ENCODE assay signal across 17 mouse cellular contexts in genomic region chr14:16964717-16965391, GRCm38 (mm10).
DNase-seq lines count a peak whose midpoint lies in the region; ATAC-seq lines count a peak whose summit lies in the region.
"Had no signal": no experiment of that assay in that cellular context is flagged by ENCODE, and none has a peak within 500 bp of the region (broad histone marks: within the 10 kb centered on the region; RNA-seq: fewer than 3 reads in every experiment).

No protein-coding gene starts in this region.

- peak overlapping the region; percentile 80 for H3K27ac ChIP-seq in embryonic facial prominence, embryonic 12.5 days
- H3K27ac ChIP-seq in limb, embryonic 12.5 days: peak overlapping the region; percentile 73
- H3K27ac ChIP-seq: heart, embryonic 10.5 days; kidney, embryonic 15.5 days; liver, embryonic 15.5 days; midbrain, embryonic 15.5 days had no signal

- no peak overlapping the region for H3K4me3 ChIP-seq in embryonic facial prominence, embryonic 12.5 days
- H3K4me3 ChIP-seq in limb, embryonic 12.5 days (replicated peaks): no peak overlapping the region
- H3K4me3 ChIP-seq: erythroblast, embryonic 14.5 days; heart, embryonic 10.5 days; kidney, embryonic 15.5 days; liver, embryonic 15.5 days; midbrain, embryonic 15.5 days had no signal

- peaks cover 31% of the 10 kb centered on the region for H3K4me1 ChIP-seq in embryonic facial prominence, embryonic 12.5 days
- H3K4me1 ChIP-seq in limb, embryonic 12.5 days (replicated peaks): peaks cover 43% of the 10 kb centered on the region
- H3K4me1 ChIP-seq: heart, embryonic 10.5 days; liver, embryonic 15.5 days; midbrain, embryonic 15.5 days had no signal

- peak; percentile 79; the same call in 1 of the 2 replicates for ATAC-seq in embryonic facial prominence, embryonic 12.5 days (ENCODE audit: insufficient number of reproducible peaks, insufficient read depth, low FRiP score, low TSS enrichment)
- ATAC-seq in limb, embryonic 12.5 days (ENCODE audit: insufficient number of reproducible peaks, insufficient read depth, low FRiP score, low TSS enrichment, low read depth): peak; percentile 54
- ATAC-seq: midbrain, embryonic 15.5 days had no signal

- no peaks in the 10 kb centered on the region for H3K9me3 ChIP-seq in embryonic facial prominence, embryonic 12.5 days
- H3K9me3 ChIP-seq in limb, embryonic 12.5 days: 0 out of 2 replicates have a peak, but pooled peaks cover 3% of the 10 kb centered on the region
- H3K9me3 ChIP-seq: heart, embryonic 10.5 days; kidney, embryonic 15.5 days; liver, embryonic 15.5 days; midbrain, embryonic 15.5 days had no signal

- WGBS in embryonic facial prominence, embryonic 12.5 days: 7% methylated on average over 2 of the region's 2 CpGs
- 8% methylated on average over 2 of the region's 2 CpGs for WGBS in limb, embryonic 12.5 days

- H3K9ac ChIP-seq in embryonic facial prominence, embryonic 12.5 days: no peak overlapping the region
- H3K9ac ChIP-seq in limb, embryonic 12.5 days (replicated peaks): no peak overlapping the region
- H3K9ac ChIP-seq: kidney, embryonic 15.5 days; liver, embryonic 15.5 days; midbrain, embryonic 15.5 days had no signal

- H3K27me3 ChIP-seq in embryonic facial prominence, embryonic 12.5 days: no peaks in the 10 kb centered on the region
- no peaks in the 10 kb centered on the region for H3K27me3 ChIP-seq in limb, embryonic 12.5 days
- H3K27me3 ChIP-seq: kidney, embryonic 15.5 days; liver, embryonic 15.5 days; midbrain, embryonic 15.5 days had no signal

- H3K4me2 ChIP-seq in embryonic facial prominence, embryonic 12.5 days (replicated peaks): no peak overlapping the region
- H3K4me2 ChIP-seq in limb, embryonic 12.5 days: no peak overlapping the region
- H3K4me2 ChIP-seq: kidney, embryonic 15.5 days; liver, embryonic 15.5 days; midbrain, embryonic 15.5 days had no signal

- H3K36me3 ChIP-seq in embryonic facial prominence, embryonic 12.5 days: no peaks in the 10 kb centered on the region
- H3K36me3 ChIP-seq in limb, embryonic 12.5 days: no peaks in the 10 kb centered on the region
- H3K36me3 ChIP-seq: heart, embryonic 10.5 days; kidney, embryonic 15.5 days; liver, embryonic 15.5 days; midbrain, embryonic 15.5 days had no signal

- DNase-seq in 3T3-L1 (ENCODE audit: low read depth, low spot score) (peak; percentile 82), NIH3T3 (ENCODE audit: low read depth) (peak; percentile 80)
- no peak for DNase-seq in layer of hippocampus, postnatal 25 days (ENCODE audit: extremely low spot score in 1 of 2, low spot score in 1 of 2)
- no peak for DNase-seq in adrenal gland, postnatal 25 days
- no peak for DNase-seq in thymus, adult 18-20 months
- DNase-seq: adrenal gland, postnatal 10 days; cerebellum, adult 9-11 months; gastrocnemius, postnatal 25 days; heart, postnatal 36 days; lung, postnatal 36 days had no signal

Comparison
In these comparisons a context has a peak if more than half of its experiments do, and no peak if none do; other contexts are left out.
1. DNase-seq: peak in 3T3-L1 (single experiment) and NIH3T3 (single experiment); none in layer of hippocampus, postnatal 25 days (0 of 2), adrenal gland, postnatal 25 days (single experiment) and thymus, adult 18-20 months (0 of 2).